ENCODE assay signal across 9 mouse cellular contexts in genomic region chr6:71270301-71271056, GRCm38 (mm10). TPM values are rescaled to one million over a fixed set of nuclear protein-coding genes. Genes with fewer than 3 reads are reported as not detected.
DNase-seq lines count a peak whose midpoint lies in the region; ATAC-seq and TF ChIP-seq lines count a peak whose summit lies in the region.
"Had no signal": no experiment of that assay in that cellular context is flagged by ENCODE, and none has a peak within 500 bp of the region (broad histone marks: within the 10 kb centered on the region; RNA-seq: fewer than 3 reads in every experiment).

No protein-coding gene starts in this region.

- peak; percentile 90 for DNase-seq in MEL (ENCODE audit: low read depth, low spot score)
- DNase-seq in brain, adult 2 months (ENCODE audit: low read depth, low spot score): peak; percentile 88
- peak; percentile 38 for DNase-seq in layer of hippocampus, adult 9-11 months
- peak; percentile 72 for DNase-seq in lung, postnatal 36 days
- DNase-seq in right cerebral cortex, postnatal 14 days: peak; percentile 4
- DNase-seq in gastrocnemius, postnatal 14 days: no peak

- peaks cover 0 to 23% of the 10 kb centered on the region in 2 experiments; a peak in 3 of 4 replicates for H3K36me3 ChIP-seq in MEL (ENCODE audit: control insufficient read depth in 1 of 2, insufficient read depth in 2 of 2, low read length in 2 of 2)

- no peaks in the 10 kb centered on the region for H3K27me3 ChIP-seq in MEL (ENCODE audit: control insufficient read depth in 1 of 2, insufficient read depth in 2 of 2, low read length in 2 of 2)

- ATAC-seq in erythroblast, adult 5-6 weeks (replicated peaks; ENCODE audit: low FRiP score, poor library complexity, severe bottlenecking): peak; percentile 49
- ATAC-seq in hematopoietic stem cell, adult 5-6 weeks (replicated peaks in 1 of 2; ENCODE audit: insufficient read depth in 1 of 2, low FRiP score in 2 of 2, low TSS enrichment in 1 of 2, low read depth in 1 of 2, poor library complexity in 2 of 2, severe bottlenecking in 2 of 2): peak; percentile 67 to 75

- TF ChIP-seq POLR2A in MEL (IDR thresholded peaks at IDR 0.05; ENCODE audit: control insufficient read depth in 1 of 2, insufficient read depth in 1 of 2, low read depth in 1 of 2, low read length in 2 of 2, poor library complexity in 1 of 2): peak in 1 of 2 experiments; percentile 74

- H3K4me3 ChIP-seq in MEL (ENCODE audit: control insufficient read depth in 1 of 2, insufficient read depth in 1 of 2, low read depth in 2 of 2, low read length in 2 of 2): peak overlapping the region; percentile 58 to 75

- no peak for TF ChIP-seq CTCF in MEL (IDR thresholded peaks at IDR 0.05 in 2 of 3, conservative IDR thresholded peaks at IDR 0.05 in 1 of 3; ENCODE audit: control insufficient read depth in 1 of 3, insufficient read depth in 1 of 3, low read depth in 2 of 3, low read length in 3 of 3, poor library complexity in 1 of 3, severe bottlenecking in 1 of 3)

- no peak for TF ChIP-seq RAD21 in MEL (IDR thresholded peaks at IDR 0.05; ENCODE audit: low read depth, low read length)

- H3K27ac ChIP-seq in MEL (ENCODE audit: control insufficient read depth, low read depth, low read length): peak overlapping the region; percentile 99

- peaks cover 21% of the 10 kb centered on the region for H3K79me2 ChIP-seq in MEL (ENCODE audit: control insufficient read depth, insufficient read depth, low read length, poor library complexity)

- H3K9me3 ChIP-seq in MEL (replicated peaks; ENCODE audit: insufficient read depth, low read length): no peaks in the 10 kb centered on the region

- intact Hi-C loops in gastrocnemius, postnatal 14 days (cut with DNase I; ENCODE audit: low total_unique reads): no loop called here

- H3K9ac ChIP-seq in MEL (ENCODE audit: control insufficient read depth, low read depth, low read length, poor library complexity, severe bottlenecking): peak overlapping the region; percentile 78

- TF ChIP-seq EP300 in MEL (IDR thresholded peaks at IDR 0.05; ENCODE audit: low read depth in 1 of 2, low read length in 2 of 2): peak in 1 of 2 experiments; percentile 69; a peak in 2 of 4 replicates

- peaks cover 13 to 14% of the 10 kb centered on the region in 2 experiments for H3K4me1 ChIP-seq in MEL (ENCODE audit: control insufficient read depth in 1 of 2, insufficient read depth in 2 of 2, low read length in 2 of 2)

TF ChIP-seq in MEL, 35 proteins besides CTCF, POLR2A, EP300 and RAD21:
- TF ChIP-seq ZMIZ1 (IDR thresholded peaks at IDR 0.05; ENCODE audit: low read depth, low read length) (peak; percentile 74), USF2 (IDR thresholded peaks at IDR 0.05; ENCODE audit: borderline replicate concordance in 1 of 2, insufficient read depth in 1 of 2, low read depth in 1 of 2, low read length in 2 of 2) (no peak), SIN3A (IDR thresholded peaks at IDR 0.05; ENCODE audit: low read length) (peak; percentile 69), GATA1 (IDR thresholded peaks at IDR 0.05; ENCODE audit: low read depth, low read length) (peak; percentile 77), CHD1 (IDR thresholded peaks at IDR 0.05; ENCODE audit: low read depth, low read length) (peak; percentile 91; the same call in 1 of the 2 replicates), MAZ (IDR thresholded peaks at IDR 0.05; ENCODE audit: low read depth, low read length) (peak; percentile 76; the same call in 1 of the 2 replicates), POLR2AphosphoS2 (IDR thresholded peaks at IDR 0.05; ENCODE audit: low read length) (peak; percentile 63), NRF1 (IDR thresholded peaks at IDR 0.05; ENCODE audit: insufficient read depth, low read depth, low read length, poor library complexity, severe bottlenecking) (no peak), TAL1 (IDR thresholded peaks at IDR 0.05; ENCODE audit: low read length) (0 out of 2 replicates have a peak, but pooled peaks have one; percentile 13), TBP (IDR thresholded peaks at IDR 0.05; ENCODE audit: low read depth, low read length) (peak; percentile 80), RCOR1 (IDR thresholded peaks at IDR 0.05; ENCODE audit: low read depth, low read length) (peak; percentile 77), GABPA (IDR thresholded peaks at IDR 0.05; ENCODE audit: low read depth, low read length) (no peak), HCFC1 (IDR thresholded peaks at IDR 0.05; ENCODE audit: low read depth, low read length) (peak; percentile 72), TCF12 (IDR thresholded peaks at IDR 0.05; ENCODE audit: low read depth, low read length) (peak; percentile 63), NELFE (IDR thresholded peaks at IDR 0.05; ENCODE audit: low read depth, low read length) (peak; percentile 69), ELF1 (IDR thresholded peaks at IDR 0.05; ENCODE audit: low read depth, low read length) (0 out of 2 replicates have a peak, but pooled peaks have one; percentile 14), MYC (IDR thresholded peaks at IDR 0.05; ENCODE audit: low read depth, low read length) (no peak; the same call in 1 of the 2 replicates)
TF ChIP-seq in MEL: peak in this region for 13.

RNA-seq across cellular contexts. Expression of gene Krcc1, which starts 1.0 kb away (rescaled TPM):
- total RNA-seq in MEL (2012; rRNA removed): 19.3 and 25.8 TPM in 2 replicates
- 10 to 100 TPM in 1 of 2 experiments, not detected in 1; 31.6 TPM for polyA plus RNA-seq in MEL (2012; ENCODE audit: insufficient read depth in 1 of 2, insufficient read length in 2 of 2, low read depth in 1 of 2, low replicate concordance in 2 of 2, missing spikeins in 1 of 2)
- total RNA-seq in erythroblast, adult 5-6 weeks (2015; ENCODE audit: low replicate concordance): 20.4 and 25.5 TPM in 2 replicates
- 39.8 and 43.4 TPM in 2 replicates for total RNA-seq in erythroblast, adult 5-6 weeks (2017; ENCODE audit: low replicate concordance)
- 121 and 140 TPM in 2 replicates for total RNA-seq in hematopoietic stem cell, adult 5-6 weeks (2017)
- total RNA-seq in gastrocnemius, postnatal 14 days (2021): 10 to 100 TPM; 23.6 to 27.9 TPM

RNA-seq across cellular contexts. Expression of gene Smyd1, which starts 51.6 kb away (rescaled TPM):
- 0.07 TPM in 1 of 2 replicates, not detected in the other for total RNA-seq in MEL (2012; rRNA removed)
- under 1 TPM in 1 of 2 experiments, not detected in 1; 0.19 TPM for polyA plus RNA-seq in MEL (2012; ENCODE audit: insufficient read depth in 1 of 2, insufficient read length in 2 of 2, low read depth in 1 of 2, low replicate concordance in 2 of 2, missing spikeins in 1 of 2)
- not detected in 2 replicates for total RNA-seq in erythroblast, adult 5-6 weeks (2015; ENCODE audit: low replicate concordance)
- 0.26 TPM in 1 of 2 replicates, not detected in the other for total RNA-seq in erythroblast, adult 5-6 weeks (2017; ENCODE audit: low replicate concordance)
- not detected in 2 replicates for total RNA-seq in hematopoietic stem cell, adult 5-6 weeks (2017)
- total RNA-seq in gastrocnemius, postnatal 14 days (2021): 100 to 1,000 TPM; 228 to 241 TPM

RNA-seq across cellular contexts. Expression of gene Cd8b1, which starts 52.1 kb away (rescaled TPM):
- not detected in 2 replicates for total RNA-seq in MEL (2012; rRNA removed)
- polyA plus RNA-seq in MEL (2012; ENCODE audit: insufficient read depth in 1 of 2, insufficient read length in 2 of 2, low read depth in 1 of 2, low replicate concordance in 2 of 2, missing spikeins in 1 of 2): not detected
- total RNA-seq in erythroblast, adult 5-6 weeks (2015; ENCODE audit: low replicate concordance): not detected in 2 replicates
- total RNA-seq in erythroblast, adult 5-6 weeks (2017; ENCODE audit: low replicate concordance): not detected in 2 replicates
- total RNA-seq in hematopoietic stem cell, adult 5-6 weeks (2017): not detected in 2 replicates
- total RNA-seq in gastrocnemius, postnatal 14 days (2021): not detected
- total RNA-seq: left cerebral cortex, postnatal 36 days had no signal

Comparison
In these comparisons a context has a peak if more than half of its experiments do, and no peak if none do; other contexts are left out.
1. RNA of gene Smyd1, which starts 51.6 kb away (total RNA-seq): 228 to 241 TPM in gastrocnemius, postnatal 14 days; 0.26 TPM in erythroblast, adult 5-6 weeks, 0.07 TPM in MEL and not detected in hematopoietic stem cell, adult 5-6 weeks; every median in the first group is over 100 times any median in the second.